Mouse (Mus musculus): ENCODE measurements around the gene Ubqln4. TPM values are rescaled to one million over a fixed set of nuclear protein-coding genes. Genes with fewer than 3 reads are reported as not detected.

Gene Ubqln4
- polyA plus RNA-seq (2012; rRNA removed): 88.6 and 105 TPM in 2 replicates

DNA sequence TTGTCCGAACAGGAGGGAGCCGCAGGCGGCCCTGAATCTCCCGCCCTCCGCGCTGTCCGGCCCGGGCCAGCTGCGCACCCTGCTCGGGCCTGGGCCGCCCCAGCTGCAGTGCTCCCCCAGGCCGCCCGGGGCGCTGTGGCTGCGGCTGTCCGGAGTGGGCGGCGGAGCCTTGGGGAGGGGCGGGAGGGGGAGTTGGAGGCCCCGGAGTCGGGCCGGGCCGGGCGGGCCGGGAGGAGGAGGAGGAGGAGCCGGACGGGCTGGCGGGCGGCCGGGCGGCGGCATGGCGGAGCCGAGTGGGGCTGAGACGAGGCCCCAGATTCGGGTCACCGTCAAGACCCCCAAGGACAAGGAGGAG, at the start of gene Ubqln4:
TSS of gene Ubqln4 (plus strand) at position 234 of the 355 bp plus-strand sequence.

DNA sequence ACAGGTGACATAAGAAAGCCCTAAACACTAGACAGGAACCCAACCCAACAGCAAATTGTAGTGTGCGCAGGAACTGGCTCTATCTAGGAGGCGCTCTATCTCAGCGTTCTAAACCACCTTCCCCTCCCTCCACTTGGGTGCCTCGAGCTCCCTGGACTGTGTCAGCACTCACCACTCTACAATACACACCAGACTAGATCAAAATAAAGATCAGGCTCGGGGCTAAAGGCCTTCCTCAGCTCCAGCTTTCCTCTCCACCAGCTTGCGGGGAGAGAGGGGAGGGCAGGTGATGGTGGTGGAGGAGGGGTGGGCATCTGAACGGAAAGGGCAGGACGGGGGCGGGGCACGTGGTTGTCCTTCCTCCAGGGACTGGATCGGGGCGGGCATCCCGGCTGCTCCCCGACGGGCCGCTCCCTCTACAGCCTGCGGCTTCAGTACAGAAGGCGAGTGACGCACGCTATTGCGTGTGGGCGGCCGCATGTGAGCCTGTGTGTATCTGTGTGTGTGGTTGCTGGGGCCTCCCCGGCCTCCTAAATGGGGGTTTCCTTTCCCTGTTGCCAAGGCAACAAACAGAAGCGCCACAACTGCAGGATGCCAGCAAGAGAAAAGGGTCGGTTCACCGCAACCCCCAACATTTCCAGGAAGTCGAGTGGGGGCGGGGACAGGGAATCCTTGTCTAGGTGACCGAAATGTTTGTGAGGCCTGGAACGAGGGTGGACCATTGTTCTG, 43.7 kb upstream of the Ubqln4 start, which contains the start of gene Lmna:
TSS of gene Lmna (minus strand) at position 265 of the 729 bp plus-strand sequence.

DNA sequence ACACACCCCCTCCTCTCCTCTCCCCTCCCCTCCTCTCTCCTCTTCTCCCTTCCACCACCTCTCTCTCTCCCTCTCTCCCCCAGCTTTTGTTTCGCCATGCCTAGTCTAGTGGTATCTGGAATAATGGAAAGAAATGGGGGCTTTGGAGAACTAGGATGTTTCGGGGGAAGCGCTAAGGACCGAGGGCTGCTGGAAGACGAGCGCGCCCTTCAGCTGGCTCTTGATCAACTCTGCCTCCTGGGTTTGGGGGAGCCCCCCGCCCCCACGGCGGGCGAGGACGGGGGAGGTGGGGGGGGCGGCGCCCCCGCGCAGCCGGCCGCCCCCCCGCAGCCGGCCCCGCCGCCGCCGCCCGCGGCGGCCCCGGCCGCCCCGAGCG, 21.3 kb upstream of the Ubqln4 start, which contains the start of gene Mex3a:
TSS of gene Mex3a (plus strand) at position 97 of the 376 bp plus-strand sequence.

DNA sequence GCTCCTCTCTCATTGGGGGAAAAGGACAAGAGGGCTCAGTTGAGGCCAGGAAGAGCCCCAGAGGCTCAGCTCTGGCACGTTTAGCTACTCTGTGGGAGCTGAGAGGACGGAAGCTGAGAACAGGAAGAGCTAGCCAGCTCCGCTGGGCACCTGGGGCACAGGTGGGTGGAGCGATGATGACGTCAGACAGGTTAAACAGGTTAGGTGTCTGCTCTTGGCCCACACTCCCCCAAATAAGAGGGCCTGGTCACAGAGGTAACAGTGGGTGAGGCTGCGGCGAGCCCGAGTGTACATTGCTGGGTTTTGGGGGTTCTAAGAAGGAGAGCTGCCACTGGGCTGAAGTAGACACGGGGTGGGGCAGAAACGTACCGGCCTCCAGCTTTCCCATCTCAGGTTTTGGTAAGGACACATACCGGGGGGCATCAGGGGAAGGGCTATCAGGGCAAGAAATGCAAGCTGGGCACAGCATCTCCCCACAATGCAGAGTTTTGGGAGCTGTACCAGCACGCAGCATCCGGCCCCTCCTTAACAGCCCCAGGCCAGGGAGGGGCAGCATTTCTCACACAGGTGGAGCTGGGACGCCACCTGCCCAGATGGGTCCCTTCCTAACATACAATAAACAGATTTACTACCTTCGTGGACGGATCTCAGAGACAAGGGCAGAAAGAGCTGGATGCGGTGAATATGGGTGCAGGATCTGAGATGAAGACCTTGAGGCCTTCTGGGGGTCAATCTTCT, 5.2 kb upstream of the Ubqln4 start, which contains the start of gene Rab25:
TSS of gene Rab25 (minus strand) at position 121 of the 738 bp plus-strand sequence.

DNA sequence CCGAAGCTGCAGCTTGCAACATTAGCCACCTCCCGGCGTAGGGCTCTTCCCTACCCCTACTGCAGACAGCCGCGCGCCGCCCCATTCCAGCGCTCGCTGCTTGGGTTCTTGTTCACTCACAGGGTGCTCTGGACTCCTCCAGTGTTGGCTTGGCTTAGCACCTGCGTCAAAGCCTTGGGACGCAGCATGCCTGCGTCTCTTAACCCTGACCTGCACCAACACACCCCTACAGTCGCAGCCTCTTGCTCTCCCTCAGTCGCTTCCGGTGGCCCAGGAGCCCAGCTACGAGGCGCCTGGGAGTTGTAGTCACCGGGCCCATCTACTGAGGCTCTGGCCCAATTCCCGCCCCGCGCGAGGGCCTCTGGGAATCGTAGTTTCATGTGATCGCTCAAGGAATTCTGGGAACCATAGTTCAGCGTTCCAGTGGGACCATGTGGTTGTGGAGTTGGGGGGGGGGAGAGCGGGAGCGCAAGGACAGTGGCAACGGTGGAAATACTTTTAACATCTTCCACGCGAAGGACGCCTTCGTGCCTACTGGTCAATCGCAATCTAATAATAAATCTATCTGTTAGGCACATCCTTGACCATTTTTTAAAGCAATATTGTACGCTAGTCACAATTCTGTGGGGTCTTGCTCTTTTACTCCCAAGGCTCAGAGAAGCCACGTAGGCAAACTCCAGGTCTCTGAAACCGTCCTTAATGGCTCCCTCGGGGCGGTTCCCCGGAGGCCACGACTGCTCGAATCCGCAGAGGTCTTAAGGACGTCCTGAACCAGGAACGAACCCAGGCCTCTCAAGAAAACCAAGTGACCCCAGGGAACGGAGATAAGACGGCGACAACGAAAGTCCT, 658 bp upstream of the Ubqln4 start, which contains the start of gene Lamtor2:
TSS of gene Lamtor2 (minus strand) at position 399 of the 849 bp plus-strand sequence.

DNA sequence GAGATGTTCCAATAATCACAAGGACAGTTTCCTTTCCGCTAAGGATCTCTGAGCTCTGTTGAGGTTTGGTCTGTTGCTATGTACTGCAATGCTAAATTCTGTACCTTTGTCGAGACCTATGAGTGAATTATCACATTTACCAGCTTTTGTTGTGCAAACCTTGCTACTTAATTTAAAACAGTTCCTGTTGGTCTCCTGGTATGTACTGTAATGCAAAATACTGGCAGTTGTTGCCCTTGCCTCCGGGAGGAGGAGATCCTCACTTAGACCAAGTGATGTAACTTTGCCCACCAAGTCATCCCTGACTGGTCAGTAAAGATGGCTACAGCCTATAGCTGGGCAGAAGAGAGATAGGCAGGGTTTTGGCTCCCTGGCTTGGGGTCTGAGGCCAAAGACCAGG, 22.0 kb downstream of the Ubqln4 start, which contains the start of gene Ssr2:
TSS of gene Ssr2 (plus strand) at position 337 of the 400 bp plus-strand sequence.

DNA sequence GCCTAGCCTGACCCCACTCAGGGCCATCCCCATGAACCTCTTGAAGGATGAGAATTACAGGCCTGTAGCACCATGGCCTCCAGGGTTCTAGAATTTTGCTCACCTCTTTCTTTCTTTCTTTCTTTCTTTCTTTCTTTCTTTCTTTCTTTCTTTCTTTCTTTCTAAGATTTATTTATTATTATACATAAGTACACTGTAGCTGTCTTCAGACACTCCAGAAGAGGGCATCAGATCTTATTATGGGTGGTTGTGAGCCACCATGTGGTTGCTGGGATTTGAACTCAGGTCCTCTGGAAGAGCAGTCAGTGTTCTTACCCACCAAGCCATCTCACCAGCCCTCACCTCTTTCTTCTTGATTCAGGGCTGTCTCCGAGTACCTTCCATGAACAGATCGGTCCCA, 52.1 kb downstream of the Ubqln4 start, which contains the start of gene Arhgef2:
TSS of gene Arhgef2 (plus strand) at position 301 of the 400 bp plus-strand sequence.

Other genes starting within 250 kb of the Ubqln4 start
- 55.2 and 76.1 TPM in 2 replicates for gene Glmp, start 228.7 kb upstream of the Ubqln4 start, polyA plus RNA-seq (2012; rRNA removed)
- gene Tmem79, start 217.6 kb upstream of the Ubqln4 start, polyA plus RNA-seq (2012; rRNA removed): 2.0 TPM in 2 replicates
- gene Smg5, start 217.5 kb upstream of the Ubqln4 start, polyA plus RNA-seq (2012; rRNA removed): 111 and 112 TPM in 2 replicates
- 1.4 and 1.9 TPM in 2 replicates for gene Paqr6, start 189.2 kb upstream of the Ubqln4 start, polyA plus RNA-seq (2012; rRNA removed)
- gene Bglap3, start 181.0 kb upstream of the Ubqln4 start, polyA plus RNA-seq (2012; rRNA removed): 0.06 and 0.25 TPM in 2 replicates
- gene Bglap2, start 175.1 kb upstream of the Ubqln4 start, polyA plus RNA-seq (2012; rRNA removed): not detected in 2 replicates
- 0.20 and 1.0 TPM in 2 replicates for gene Bglap, start 169.3 kb upstream of the Ubqln4 start, polyA plus RNA-seq (2012; rRNA removed)
- gene Pmf1, start 143.4 kb upstream of the Ubqln4 start, polyA plus RNA-seq (2012; rRNA removed): 105 and 106 TPM in 2 replicates
- 16.7 and 19.8 TPM in 2 replicates for gene Slc25a44, start 128.6 kb upstream of the Ubqln4 start, polyA plus RNA-seq (2012; rRNA removed)
- gene Sema4a, start 92.6 kb upstream of the Ubqln4 start, polyA plus RNA-seq (2012; rRNA removed): 10.6 and 14.6 TPM in 2 replicates
- gene Lmna, start 43.8 kb upstream of the Ubqln4 start, polyA plus RNA-seq (2012; rRNA removed): 22.5 and 24.7 TPM in 2 replicates
- gene Mex3a, start 21.4 kb upstream of the Ubqln4 start, polyA plus RNA-seq (2012; rRNA removed): 70.1 and 73.6 TPM in 2 replicates
- gene Rab25, start 5.5 kb upstream of the Ubqln4 start, polyA plus RNA-seq (2012; rRNA removed): 1.7 and 2.1 TPM in 2 replicates
- 95.0 and 115 TPM in 2 replicates for gene Lamtor2, start 684 bp upstream of the Ubqln4 start, polyA plus RNA-seq (2012; rRNA removed)
- gene Ssr2, start 22.1 kb downstream of the Ubqln4 start, polyA plus RNA-seq (2012; rRNA removed): 170 and 215 TPM in 2 replicates
- gene Arhgef2, start 52.2 kb downstream of the Ubqln4 start, polyA plus RNA-seq (2012; rRNA removed): 89.1 and 124 TPM in 2 replicates
- not detected in 2 replicates for gene Rxfp4, start 99.4 kb downstream of the Ubqln4 start, polyA plus RNA-seq (2012; rRNA removed)
- 130 and 150 TPM in 2 replicates for gene Khdc4, start 132.0 kb downstream of the Ubqln4 start, polyA plus RNA-seq (2012; rRNA removed)
- 31.5 and 41.5 TPM in 2 replicates for gene Rit1, start 163.1 kb downstream of the Ubqln4 start, polyA plus RNA-seq (2012; rRNA removed)
- 86.4 and 129 TPM in 2 replicates for gene Syt11, start 221.4 kb downstream of the Ubqln4 start, polyA plus RNA-seq (2012; rRNA removed)

Data from central nervous system, embryonic 11.5 days (tissue).